Mouse (Mus musculus): ENCODE results near the gene Chchd3.

- no peak for TF ChIP-seq ZC3H11A (IDR thresholded peaks at IDR 0.05; ENCODE audit: borderline replicate concordance, low read depth, low read length)
- TF ChIP-seq CHD2 (IDR thresholded peaks at IDR 0.05; ENCODE audit: low read depth, low read length): no peak
Observed at GRCm38 (mm10) chr6:32922391-32922790, 137.7 kb downstream of the Chchd3 start.
